Mouse (Mus musculus): Measurements from ENCODE around the gene Tspan4. TPM values are rescaled to one million over a fixed set of nuclear protein-coding genes. Genes with fewer than 3 reads are reported as not detected.
A peak's percentile ranks its signal among the peaks of the same experiment; 100 is the strongest.

Tspan4 gene
- polyA plus RNA-seq (2015; fragmentation: Nextera tagmentation; extraction: Ambion mirVana) = 61.0 and 61.5 TPM in 2 replicates

DNA sequence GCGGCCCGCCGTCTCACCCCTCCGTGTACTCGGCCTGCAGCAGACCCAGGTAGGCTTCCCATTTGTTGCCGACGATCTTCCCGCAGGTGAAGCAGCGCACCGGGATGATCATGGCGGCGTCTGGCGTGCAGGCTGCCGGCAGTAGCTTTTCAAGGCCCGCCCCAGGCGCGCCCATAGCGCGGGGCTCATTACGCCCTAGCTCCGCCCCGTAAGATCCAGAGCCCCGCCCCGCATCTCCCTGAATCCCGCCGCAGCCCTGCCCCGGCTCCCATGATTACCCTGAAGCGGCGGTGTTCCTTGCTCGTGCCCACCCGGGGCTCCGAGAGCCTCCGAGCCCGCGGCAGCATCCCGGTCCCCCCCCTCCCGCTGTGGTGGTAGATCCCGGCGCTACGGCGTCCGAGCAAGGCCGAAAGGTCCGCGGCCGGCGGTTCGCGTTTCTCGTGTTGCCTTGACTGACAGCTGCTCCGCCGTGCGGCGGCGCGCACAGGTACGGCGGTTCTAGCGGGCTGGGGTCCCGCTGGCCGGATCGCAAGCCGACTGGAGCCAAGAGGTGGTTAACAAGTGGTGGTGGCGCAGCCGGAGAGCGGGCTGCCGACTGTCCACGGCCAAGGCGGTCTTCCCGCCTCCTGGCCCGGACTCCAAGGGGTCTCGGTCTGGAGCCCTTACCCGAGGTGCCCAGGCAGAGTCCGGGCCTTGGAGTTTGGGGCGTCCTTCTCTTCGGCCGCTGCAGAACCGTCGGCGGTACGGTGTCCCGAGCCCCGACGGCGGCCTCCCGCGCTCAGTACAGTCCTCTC lies at the start of gene Tspan4, which contains the start of gene Polr2l:
Gene Tspan4 (plus strand): TSS at position 230 of the 794 bp plus-strand sequence.
Gene Polr2l (minus strand): TSS at position 122 of the 794 bp plus-strand sequence.
- WGBS = under 1% methylated on average over 82 of the region's 87 CpGs
- Histone ChIP-seq H3K36me3 (ENCODE audit: control insufficient read depth, insufficient read depth) (peaks cover 21% of the 10 kb centered on the region), H3K4me1 (ENCODE audit: control insufficient read depth, insufficient read depth, low read length) (peaks cover 42% of the 10 kb centered on the region), H3K27ac (ENCODE audit: low read length) (peak within 1 kb of the TSS; percentile 96), H3K9me3 (replicated peaks; ENCODE audit: control insufficient read depth, low read length) (no peaks in the 10 kb centered on the region), H3K4me2 (ENCODE audit: low read depth, low read length) (peak within 1 kb of the TSS; percentile 89), H3K9ac (ENCODE audit: low read length) (peak within 1 kb of the TSS; percentile 90), H3K4me3 (ENCODE audit: low read length) (peak within 1 kb of the TSS; percentile 70), H3K27me3 (ENCODE audit: control insufficient read depth, insufficient read depth, low read length) (no peaks in the 10 kb centered on the region)
- peak; percentile 71 for ATAC-seq (replicated peaks; ENCODE audit: extremely low read depth, insufficient read depth, low FRiP score)

- H3K27ac ChIP-seq (ENCODE audit: low read length) = no peak overlapping the region
- peaks cover 9% of the 10 kb centered on the region for H3K36me3 ChIP-seq (ENCODE audit: control insufficient read depth, insufficient read depth)
- H3K9me3 ChIP-seq (replicated peaks; ENCODE audit: control insufficient read depth, low read length) = no peaks in the 10 kb centered on the region
- ATAC-seq (replicated peaks; ENCODE audit: extremely low read depth, insufficient read depth, low FRiP score) = no peak
- no peak overlapping the region for H3K4me2 ChIP-seq (ENCODE audit: low read depth, low read length)
- no peaks in the 10 kb centered on the region for H3K27me3 ChIP-seq (ENCODE audit: control insufficient read depth, insufficient read depth, low read length)
- H3K4me3 ChIP-seq (ENCODE audit: low read length) = no peak overlapping the region
- 80% methylated on average over 12 of the region's 12 CpGs for WGBS
- peaks cover 14% of the 10 kb centered on the region; the same call in 1 of the 2 replicates for H3K4me1 ChIP-seq (ENCODE audit: control insufficient read depth, insufficient read depth, low read length)
- no peak overlapping the region for H3K9ac ChIP-seq (ENCODE audit: low read length)
Observed at GRCm38 (mm10) chr7:141426948-141427730, 47.9 kb upstream of the Tspan4 start.

DNA sequence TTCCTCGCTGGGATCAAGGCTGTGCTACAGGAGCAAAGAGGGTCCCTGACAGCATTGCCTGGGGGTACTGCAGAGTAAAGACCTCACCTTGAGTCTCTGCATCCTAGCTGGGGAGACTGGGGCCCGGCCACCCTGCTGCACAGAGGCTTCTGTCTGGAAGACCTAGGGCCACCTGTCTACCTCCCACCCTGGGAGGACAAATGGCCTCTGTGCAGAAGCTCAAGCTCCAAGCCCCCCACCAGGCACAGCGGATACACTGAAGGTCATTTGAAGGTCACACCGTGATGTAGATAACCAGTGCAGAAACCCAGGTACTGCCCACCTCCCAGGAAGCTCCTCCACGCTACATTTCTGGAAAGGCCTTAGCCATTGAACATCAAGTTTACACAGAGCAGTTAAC lies 46.3 kb upstream of the Tspan4 start:
- peaks cover 14% of the 10 kb centered on the region; the same call in 1 of the 2 replicates for H3K4me1 ChIP-seq (ENCODE audit: control insufficient read depth, insufficient read depth, low read length)

GRCm38 (mm10) chr7:141429310-141429709 lies 45.7 kb upstream of the Tspan4 start, which contains the start of gene Cend1:
Gene Cend1, minus strand, starts transcription at chr7:141429491.
- ATAC-seq (replicated peaks; ENCODE audit: extremely low read depth, insufficient read depth, low FRiP score) = peak; percentile 57
- Histone ChIP-seq H3K27me3 (ENCODE audit: control insufficient read depth, insufficient read depth, low read length) (no peaks in the 10 kb centered on the region), H3K9ac (ENCODE audit: low read length) (peak within 1 kb of the TSS; percentile 2; the same call in 1 of the 2 replicates), H3K27ac (ENCODE audit: low read length) (peak within 1 kb of the TSS; percentile 41), H3K4me1 (ENCODE audit: control insufficient read depth, insufficient read depth, low read length) (peaks cover 20% of the 10 kb centered on the region), H3K4me3 (ENCODE audit: low read length) (peak within 1 kb of the TSS; percentile 8), H3K9me3 (replicated peaks; ENCODE audit: control insufficient read depth, low read length) (no peaks in the 10 kb centered on the region), H3K36me3 (ENCODE audit: control insufficient read depth, insufficient read depth) (peaks cover 11% of the 10 kb centered on the region), H3K4me2 (ENCODE audit: low read depth, low read length) (peak within 1 kb of the TSS; percentile 34)
- WGBS = 4% methylated on average over 19 of the region's 19 CpGs

More for the DNA sequence above, 46.3 kb upstream of the Tspan4 start:
- no peak for ATAC-seq (replicated peaks; ENCODE audit: extremely low read depth, insufficient read depth, low FRiP score)
- WGBS = 46% methylated on average over 5 of the region's 5 CpGs
- Histone ChIP-seq H3K27me3 (ENCODE audit: control insufficient read depth, insufficient read depth, low read length) (no peaks in the 10 kb centered on the region), H3K9ac (ENCODE audit: low read length) (no peak overlapping the region), H3K4me3 (ENCODE audit: low read length) (no peak overlapping the region), H3K4me2 (ENCODE audit: low read depth, low read length) (peak overlapping the region; percentile 34; the same call in 1 of the 2 replicates), H3K36me3 (ENCODE audit: control insufficient read depth, insufficient read depth) (peaks cover 11% of the 10 kb centered on the region), H3K9me3 (replicated peaks; ENCODE audit: control insufficient read depth, low read length) (no peaks in the 10 kb centered on the region), H3K27ac (ENCODE audit: low read length) (no peak overlapping the region)

DNA sequence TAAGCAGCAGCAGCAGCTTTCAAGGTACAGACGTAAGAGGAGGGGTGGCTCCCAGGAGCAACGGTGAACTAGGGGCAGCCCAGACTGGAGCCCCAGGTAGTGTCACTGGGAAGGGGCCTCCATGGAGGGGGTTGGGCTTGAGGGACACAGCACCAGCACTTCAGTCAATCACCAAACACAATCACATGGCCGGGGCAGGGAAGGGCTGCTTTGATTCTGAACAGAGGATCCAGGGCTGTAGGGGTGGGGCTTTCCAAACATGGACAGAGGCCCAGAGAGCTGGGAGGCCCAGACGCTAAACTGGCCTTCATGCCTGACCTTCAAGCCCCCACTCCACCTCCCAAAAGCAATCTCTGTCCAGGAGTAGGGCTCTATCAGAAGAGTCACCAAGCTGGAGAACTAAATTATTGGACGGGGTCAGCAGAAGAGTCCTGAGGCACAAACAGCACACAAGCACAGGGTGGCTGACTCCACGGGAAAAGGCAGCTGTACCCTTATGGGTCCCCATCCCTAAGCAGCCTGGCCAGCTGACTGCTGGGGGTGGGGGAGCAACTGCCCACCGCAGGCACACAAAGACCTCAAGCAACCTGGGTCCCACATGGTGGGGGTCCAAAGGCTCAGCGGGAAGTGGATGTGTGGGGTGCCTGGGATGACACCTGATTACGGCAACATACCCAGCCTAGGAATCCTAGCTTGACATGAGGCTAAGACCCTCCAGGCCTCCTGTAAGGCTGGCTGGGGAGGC lies 45.0 kb upstream of the Tspan4 start:
- H3K4me2 ChIP-seq (ENCODE audit: low read depth, low read length) = peak overlapping the region; percentile 34
- H3K27ac ChIP-seq (ENCODE audit: low read length) = peak overlapping the region; percentile 41
- H3K9ac ChIP-seq (ENCODE audit: low read length) = peak overlapping the region; percentile 2; the same call in 1 of the 2 replicates
- 45% methylated on average over 9 of the region's 9 CpGs for WGBS
- H3K4me1 ChIP-seq (ENCODE audit: control insufficient read depth, insufficient read depth, low read length) = peaks cover 25% of the 10 kb centered on the region
- no peaks in the 10 kb centered on the region for H3K9me3 ChIP-seq (replicated peaks; ENCODE audit: control insufficient read depth, low read length)
- H3K27me3 ChIP-seq (ENCODE audit: control insufficient read depth, insufficient read depth, low read length) = no peaks in the 10 kb centered on the region
- H3K4me3 ChIP-seq (ENCODE audit: low read length) = no peak overlapping the region
- no peak for ATAC-seq (replicated peaks; ENCODE audit: extremely low read depth, insufficient read depth, low FRiP score)
- peaks cover 11% of the 10 kb centered on the region for H3K36me3 ChIP-seq (ENCODE audit: control insufficient read depth, insufficient read depth)

DNA sequence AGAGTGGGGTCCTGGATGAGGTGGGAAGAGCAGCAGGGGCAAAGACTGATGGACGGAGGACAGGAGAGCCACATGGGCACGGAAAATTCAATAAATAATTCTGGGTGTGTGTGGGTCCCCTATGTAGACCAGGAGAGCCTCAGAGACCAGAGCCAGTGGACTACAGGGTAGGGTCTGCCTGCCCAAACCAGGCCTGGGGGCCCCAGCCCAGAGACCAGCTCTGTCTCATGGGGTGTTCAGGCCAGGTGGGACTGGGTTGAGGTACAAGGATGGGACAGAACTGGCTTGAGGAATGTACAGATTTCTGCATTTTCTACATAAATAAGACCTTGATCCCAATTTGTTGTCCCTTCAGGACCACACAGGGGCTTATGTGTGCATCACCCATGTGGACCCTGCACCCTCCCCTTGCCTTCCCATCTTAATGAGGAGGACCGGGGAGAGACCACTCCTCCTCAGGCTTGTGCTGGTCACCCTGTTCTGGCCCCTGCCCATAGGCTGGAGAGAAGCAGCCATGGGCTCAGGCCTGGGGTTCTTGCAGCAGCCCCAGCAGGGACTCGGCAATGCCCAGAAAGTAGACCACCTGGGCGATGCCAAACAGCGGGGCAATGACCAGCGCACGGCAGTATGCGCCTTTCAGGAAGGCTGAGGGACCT lies 44.3 kb upstream of the Tspan4 start:
- Histone ChIP-seq H3K27ac (ENCODE audit: low read length) (no peak overlapping the region), H3K4me3 (ENCODE audit: low read length) (no peak overlapping the region), H3K9me3 (replicated peaks; ENCODE audit: control insufficient read depth, low read length) (no peaks in the 10 kb centered on the region), H3K4me1 (ENCODE audit: control insufficient read depth, insufficient read depth, low read length) (peaks cover 29% of the 10 kb centered on the region), H3K27me3 (ENCODE audit: control insufficient read depth, insufficient read depth, low read length) (no peaks in the 10 kb centered on the region), H3K4me2 (ENCODE audit: low read depth, low read length) (no peak overlapping the region), H3K36me3 (ENCODE audit: control insufficient read depth, insufficient read depth) (peaks cover 11% of the 10 kb centered on the region), H3K9ac (ENCODE audit: low read length) (no peak overlapping the region)
- WGBS = 94% methylated on average over 9 of the region's 9 CpGs
- no peak for ATAC-seq (replicated peaks; ENCODE audit: extremely low read depth, insufficient read depth, low FRiP score)

DNA sequence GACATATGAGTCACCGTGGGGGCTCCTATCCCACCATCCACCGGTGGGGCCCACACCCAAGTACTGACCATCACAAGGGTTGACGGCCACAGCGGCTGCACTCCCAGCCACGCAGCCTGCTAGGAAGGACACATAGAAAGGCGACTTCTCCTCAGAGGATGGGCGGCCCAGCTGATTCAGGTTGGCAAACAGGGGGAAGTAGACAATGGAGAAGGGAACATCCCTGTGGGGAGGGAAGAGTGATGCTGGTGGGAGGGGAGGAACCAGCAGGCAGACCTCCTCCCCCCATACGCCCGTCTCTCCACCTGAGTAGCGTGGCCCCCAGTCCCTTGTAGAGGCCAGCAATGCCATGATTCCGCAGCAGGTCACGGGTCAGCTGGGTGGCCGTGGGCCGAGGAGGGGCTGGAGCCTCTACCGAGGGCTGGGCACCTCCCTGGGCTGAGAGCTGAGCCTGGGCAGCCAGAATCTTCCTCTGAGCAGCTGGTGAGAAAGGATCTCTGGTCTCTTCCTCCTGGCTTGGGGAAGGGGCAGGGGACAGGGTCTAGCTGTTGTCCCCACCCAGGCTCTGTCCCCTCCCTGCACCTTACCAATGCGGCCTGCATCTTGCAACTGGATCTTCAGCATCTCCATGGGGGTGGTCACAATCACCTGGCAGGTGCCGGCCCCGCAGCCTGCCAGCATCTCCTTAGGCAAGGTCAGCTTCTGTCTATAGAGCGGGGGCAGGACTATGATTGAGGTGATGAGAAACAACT lies 43.4 kb upstream of the Tspan4 start:
- Histone ChIP-seq H3K4me3 (ENCODE audit: low read length) (no peak overlapping the region), H3K9ac (ENCODE audit: low read length) (no peak overlapping the region), H3K27ac (ENCODE audit: low read length) (no peak overlapping the region), H3K36me3 (ENCODE audit: control insufficient read depth, insufficient read depth) (peaks cover 11% of the 10 kb centered on the region), H3K4me2 (ENCODE audit: low read depth, low read length) (no peak overlapping the region), H3K27me3 (ENCODE audit: control insufficient read depth, insufficient read depth, low read length) (no peaks in the 10 kb centered on the region), H3K4me1 (ENCODE audit: control insufficient read depth, insufficient read depth, low read length) (peaks cover 31% of the 10 kb centered on the region), H3K9me3 (replicated peaks; ENCODE audit: control insufficient read depth, low read length) (no peaks in the 10 kb centered on the region)
- 92% methylated on average over 19 of the region's 19 CpGs for WGBS
- ATAC-seq (replicated peaks; ENCODE audit: extremely low read depth, insufficient read depth, low FRiP score) = no peak

DNA sequence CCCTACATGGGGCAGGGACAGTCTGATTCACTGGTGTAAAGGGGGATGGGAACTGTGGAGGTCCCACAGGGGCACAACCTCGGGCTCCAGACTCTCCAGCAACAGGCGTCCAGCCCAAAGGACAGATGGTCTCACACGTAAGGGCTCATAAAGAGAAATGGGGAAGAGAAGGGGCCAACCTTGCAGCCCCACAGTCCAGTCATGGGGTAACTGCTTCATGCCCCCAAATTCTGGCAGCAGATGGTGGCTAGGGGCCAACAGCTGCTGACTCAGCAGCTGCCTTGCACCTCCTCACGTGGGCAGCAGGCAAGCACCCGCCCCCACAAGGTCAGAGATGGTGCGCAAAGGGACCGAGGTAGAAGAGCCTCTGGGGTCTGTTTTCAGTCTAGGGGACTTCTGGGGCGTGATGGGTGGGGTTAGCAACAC lies 42.8 kb upstream of the Tspan4 start:
- Histone ChIP-seq H3K27me3 (ENCODE audit: control insufficient read depth, insufficient read depth, low read length) (no peaks in the 10 kb centered on the region), H3K36me3 (ENCODE audit: control insufficient read depth, insufficient read depth) (peaks cover 11% of the 10 kb centered on the region), H3K4me2 (ENCODE audit: low read depth, low read length) (no peak overlapping the region), H3K27ac (ENCODE audit: low read length) (no peak overlapping the region), H3K4me3 (ENCODE audit: low read length) (no peak overlapping the region), H3K9me3 (replicated peaks; ENCODE audit: control insufficient read depth, low read length) (no peaks in the 10 kb centered on the region), H3K9ac (ENCODE audit: low read length) (no peak overlapping the region), H3K4me1 (ENCODE audit: control insufficient read depth, insufficient read depth, low read length) (peaks cover 35% of the 10 kb centered on the region)
- no peak for ATAC-seq (replicated peaks; ENCODE audit: extremely low read depth, insufficient read depth, low FRiP score)
- 77% methylated on average over 8 of the region's 8 CpGs for WGBS
